In genomic region chr8:72746061-72746460, GRCm38 (mm10) we compare ENCODE assay signal across 9 mouse cellular contexts. TPM values are rescaled to one million over a fixed set of nuclear protein-coding genes. Genes with fewer than 3 reads are reported as not detected.
DNase-seq lines count a peak whose midpoint lies in the region; ATAC-seq and TF ChIP-seq lines count a peak whose summit lies in the region.
"Had no signal": no experiment of that assay in that cellular context is flagged by ENCODE, and none has a peak within 500 bp of the region (broad histone marks: within the 10 kb centered on the region; RNA-seq: fewer than 3 reads in every experiment).

No protein-coding gene starts in this region.

- no peak overlapping the region for H3K9ac ChIP-seq in hindbrain, embryonic 16.5 days (ENCODE audit: low read depth, low read length)
- H3K9ac ChIP-seq: embryonic facial prominence, embryonic 15.5 days had no signal

- peak; percentile 37 for ATAC-seq in hindbrain, embryonic 16.5 days

- H3K27ac ChIP-seq in bone marrow, adult 2 months (ENCODE audit: control insufficient read depth, insufficient read depth, low read depth, low read length, poor library complexity): no peak overlapping the region
- H3K27ac ChIP-seq in embryonic fibroblast, embryonic 13.5 days (ENCODE audit: insufficient read depth, low read length): no peak overlapping the region
- H3K27ac ChIP-seq in hindbrain, embryonic 16.5 days (ENCODE audit: low read depth, low read length): no peak overlapping the region
- H3K27ac ChIP-seq: embryonic facial prominence, embryonic 15.5 days had no signal

- TF ChIP-seq POLR2A in bone marrow, adult 2 months (IDR thresholded peaks at IDR 0.05; ENCODE audit: borderline replicate concordance, control insufficient read depth, low read depth, low read length): no peak
- no peak for TF ChIP-seq POLR2A in embryonic fibroblast, embryonic 13.5 days (IDR thresholded peaks at IDR 0.05; ENCODE audit: low read depth, low read length)

- no peak overlapping the region for H3K4me3 ChIP-seq in bone marrow, adult 2 months (replicated peaks; ENCODE audit: control insufficient read depth, low read depth, low read length)
- H3K4me3 ChIP-seq in embryonic fibroblast, embryonic 13.5 days (ENCODE audit: insufficient read depth, low read length): no peak overlapping the region
- no peak overlapping the region for H3K4me3 ChIP-seq in hindbrain, embryonic 16.5 days (ENCODE audit: low read length)
- H3K4me3 ChIP-seq: embryonic facial prominence, embryonic 15.5 days had no signal

- H3K27me3 ChIP-seq in hindbrain, embryonic 16.5 days (replicated peaks; ENCODE audit: control insufficient read depth, insufficient read depth, low read length): no peaks in the 10 kb centered on the region
- H3K27me3 ChIP-seq: embryonic facial prominence, embryonic 15.5 days had no signal

- H3K4me2 ChIP-seq in hindbrain, embryonic 16.5 days (ENCODE audit: low read length): no peak overlapping the region
- H3K4me2 ChIP-seq: embryonic facial prominence, embryonic 15.5 days had no signal

- no peaks in the 10 kb centered on the region for H3K9me3 ChIP-seq in hindbrain, embryonic 16.5 days (ENCODE audit: control insufficient read depth, low read length)
- H3K9me3 ChIP-seq: embryonic facial prominence, embryonic 15.5 days had no signal

- H3K36me3 ChIP-seq in hindbrain, embryonic 16.5 days (ENCODE audit: control insufficient read depth, insufficient read depth, low read length): peaks cover 76% of the 10 kb centered on the region

- intact Hi-C loops in left cerebral cortex, postnatal 36 days (cut with DNase I): loop anchor here (2.0 kb wide), 1 partner anchor 65 kb away; no protein-coding TSS in a partner anchor

- peaks cover 5% of the 10 kb centered on the region for H3K4me1 ChIP-seq in bone marrow, adult 2 months (ENCODE audit: control insufficient read depth, insufficient read depth, low read length)
- H3K4me1 ChIP-seq in embryonic fibroblast, embryonic 13.5 days (ENCODE audit: control insufficient read depth, insufficient read depth, low read length): no peaks in the 10 kb centered on the region
- no peaks in the 10 kb centered on the region for H3K4me1 ChIP-seq in hindbrain, embryonic 16.5 days (ENCODE audit: control insufficient read depth, insufficient read depth, low read depth, low read length)
- H3K4me1 ChIP-seq: embryonic facial prominence, embryonic 15.5 days had no signal

- whole genome bisulfite sequencing in bone marrow, adult 2 months: 34% methylated on average over 5 of the region's 5 CpGs
- WGBS in hindbrain, embryonic 16.5 days: 40% methylated on average over 5 of the region's 5 CpGs

- peak; percentile 79 for TF ChIP-seq CTCF in bone marrow, adult 2 months (IDR thresholded peaks at IDR 0.05; ENCODE audit: control insufficient read depth, insufficient read depth, low read length)
- TF ChIP-seq CTCF in embryonic fibroblast, embryonic 13.5 days (IDR thresholded peaks at IDR 0.05; ENCODE audit: borderline replicate concordance, insufficient read depth, low read length): peak; percentile 82; the same call in 1 of the 2 replicates

- peak; percentile 18 for DNase-seq in ovary, postnatal 14 days (ENCODE audit: low spot score)
- no peak for DNase-seq in ovary, adult 18-20 months (ENCODE audit: low spot score)
- DNase-seq in left cerebral cortex, postnatal 36 days (ENCODE audit: low spot score in 2 of 2): peak; percentile 45 to 50
- DNase-seq in naive thymus-derived CD4-positive, alpha-beta T cell, adult 2 months (ENCODE audit: low read depth): peak; percentile 74
- peak; percentile 63 to 66 for DNase-seq in thymus, postnatal 36 days

RNA-seq across cellular contexts. Expression of gene F2rl3, which starts 15.6 kb away (rescaled TPM):
- 7.4 and 12.7 TPM in 2 replicates for polyA plus RNA-seq in bone marrow, adult 2 months (2011; ENCODE audit: insufficient read depth, insufficient read length, low replicate concordance, missing spikeins)
- not detected in 2 replicates for polyA plus RNA-seq in embryonic fibroblast, embryonic 13.5 days (2011; ENCODE audit: insufficient read length, low read depth, missing spikeins)
- polyA plus RNA-seq in hindbrain, embryonic 16.5 days (2015; fragmentation: Nextera tagmentation; extraction: Ambion mirVana): 0.40 and 0.46 TPM in 2 replicates
- total RNA-seq in left cerebral cortex, postnatal 36 days (2021): under 1 TPM; 0.17 to 0.23 TPM

RNA-seq across cellular contexts. Expression of gene Sin3b, which starts 23.0 kb away (rescaled TPM):
- 33.1 and 60.4 TPM in 2 replicates for polyA plus RNA-seq in bone marrow, adult 2 months (2011; ENCODE audit: insufficient read depth, insufficient read length, low replicate concordance, missing spikeins)
- polyA plus RNA-seq in embryonic fibroblast, embryonic 13.5 days (2011; ENCODE audit: insufficient read length, low read depth, missing spikeins): 95.0 and 97.8 TPM in 2 replicates
- 176 and 177 TPM in 2 replicates for polyA plus RNA-seq in hindbrain, embryonic 16.5 days (2015; fragmentation: Nextera tagmentation; extraction: Ambion mirVana)
- total RNA-seq in left cerebral cortex, postnatal 36 days (2021): 100 to 1,000 TPM; 140 to 148 TPM
